Mouse (Mus musculus) bone marrow, adult 2 months (tissue): ENCODE results near the gene Vars.
"Not testable (repeated sequence)": the region's sequence is repeated elsewhere in the genome, so short reads cannot be mapped to it uniquely, and the experiment has no call there.

ENCODE experiments used
- CTCF ChIP-seq: fragments of 200-500 bp; IDR thresholded peaks from 2 replicates; pipeline ENCODE4 v1.5.1; 2011; ENCODE audit warnings: low read length, control low read depth; ENCODE audit not compliant: control insufficient read depth, insufficient read depth
- POLR2A ChIP-seq: fragments of 200-500 bp; IDR thresholded peaks from 2 replicates; pipeline ENCODE4 v1.6.1; 2011; ENCODE audit warnings: low read depth, mild to moderate bottlenecking, control low read depth, low read length, borderline replicate concordance; ENCODE audit not compliant: control insufficient read depth

DNA sequence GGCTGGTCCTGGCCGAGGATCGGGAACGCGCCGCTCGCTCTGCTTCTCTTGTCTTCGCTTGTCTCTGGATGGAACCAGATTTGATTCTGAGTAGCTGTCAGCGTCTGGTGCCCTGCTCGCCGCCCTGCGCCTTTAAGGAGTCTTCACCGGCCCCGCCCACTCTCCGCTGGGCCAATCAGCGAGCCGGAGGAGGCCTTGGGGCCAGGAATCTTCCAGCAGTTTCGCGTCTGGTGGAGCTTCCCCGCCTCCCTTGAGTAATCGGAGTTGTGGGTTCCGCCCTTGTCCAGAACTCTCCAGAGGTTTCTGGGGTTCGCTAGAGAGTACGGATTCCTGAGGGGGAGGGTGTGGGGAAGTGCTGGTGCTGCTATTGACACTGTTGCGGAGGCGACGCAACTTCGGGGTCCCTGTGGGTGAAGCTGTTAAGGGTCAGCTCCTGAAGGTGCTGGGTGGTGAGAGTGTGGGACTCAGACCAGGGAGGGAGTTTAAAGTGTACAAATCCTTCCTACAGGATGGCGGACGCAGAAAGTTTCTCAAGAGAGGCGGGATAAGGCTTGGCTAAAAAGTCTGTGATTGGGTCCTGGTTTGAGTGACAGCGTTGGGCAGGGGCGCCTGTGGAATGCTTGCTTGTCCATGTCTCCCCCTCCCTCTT is 41.5 kb upstream of the Vars start, which contains the start of gene Hspa1b:
- not testable (repeated sequence) for TF ChIP-seq CTCF
- TF ChIP-seq POLR2A = peak; percentile 54; the same call in 1 of the 2 replicates
